Mouse (Mus musculus): Measurements from ENCODE around the gene Zfp362. TPM values are rescaled to one million over a fixed set of nuclear protein-coding genes. Genes with fewer than 3 reads are reported as not detected.

Zfp362 gene
- polyA plus RNA-seq, 1 experiment from 2014 or later = 20.3 TPM

GRCm38 (mm10) chr4:128804426-128805149 lies 1.3 kb downstream of the Zfp362 start:
- Histone ChIP-seq H3K9ac (ENCODE audit: low read depth, low read length) (peak overlapping the region; percentile 99), H3K4me2 (ENCODE audit: low read depth, low read length) (peak overlapping the region; percentile 74), H3K4me3 (ENCODE audit: low read length) (peak overlapping the region; percentile 86), H3K9me3 (ENCODE audit: control insufficient read depth, low read length) (no peaks in the 10 kb centered on the region), H3K27ac (ENCODE audit: low read length) (peak overlapping the region; percentile 26; the same call in 1 of the 2 replicates), H3K4me1 (ENCODE audit: control insufficient read depth, insufficient read depth, low read length) (peaks cover 27% of the 10 kb centered on the region), H3K36me3 (ENCODE audit: control insufficient read depth, insufficient read depth, low read length) (no peaks in the 10 kb centered on the region), H3K27me3 (replicated peaks; ENCODE audit: control insufficient read depth, insufficient read depth, low read length) (no peaks in the 10 kb centered on the region)
- no peak for ATAC-seq
- 5% methylated on average over 6 of the region's 6 CpGs for WGBS

- no peak overlapping the region for H3K27ac ChIP-seq (ENCODE audit: low read length)
- H3K9ac ChIP-seq (ENCODE audit: low read depth, low read length) = no peak overlapping the region; the same call in 1 of the 2 replicates
- H3K9me3 ChIP-seq (ENCODE audit: control insufficient read depth, low read length) = no peaks in the 10 kb centered on the region
- no peak overlapping the region for H3K4me3 ChIP-seq (ENCODE audit: low read length)
- no peaks in the 10 kb centered on the region for H3K36me3 ChIP-seq (ENCODE audit: control insufficient read depth, insufficient read depth, low read length)
- 55% methylated on average over 5 of the region's 5 CpGs for WGBS
- peak overlapping the region; percentile 74; the same call in 1 of the 2 replicates for H3K4me2 ChIP-seq (ENCODE audit: low read depth, low read length)
- no peak for ATAC-seq
- peaks cover 27% of the 10 kb centered on the region for H3K4me1 ChIP-seq (ENCODE audit: control insufficient read depth, insufficient read depth, low read length)
- H3K27me3 ChIP-seq (replicated peaks; ENCODE audit: control insufficient read depth, insufficient read depth, low read length) = no peaks in the 10 kb centered on the region
Measured at GRCm38 (mm10) chr4:128803569-128803968, 2.3 kb downstream of the Zfp362 start.

GRCm38 (mm10) chr4:128801675-128802465 lies 4.0 kb downstream of the Zfp362 start:
- no peak overlapping the region for H3K9ac ChIP-seq (ENCODE audit: low read depth, low read length)
- no peak overlapping the region for H3K4me3 ChIP-seq (ENCODE audit: low read length)
- peaks cover 26% of the 10 kb centered on the region for H3K4me1 ChIP-seq (ENCODE audit: control insufficient read depth, insufficient read depth, low read length)
- H3K9me3 ChIP-seq (ENCODE audit: control insufficient read depth, low read length) = no peaks in the 10 kb centered on the region
- H3K36me3 ChIP-seq (ENCODE audit: control insufficient read depth, insufficient read depth, low read length) = no peaks in the 10 kb centered on the region
- no peak for ATAC-seq
- WGBS = 49% methylated on average over 9 of the region's 9 CpGs
- no peak overlapping the region for H3K4me2 ChIP-seq (ENCODE audit: low read depth, low read length)
- H3K27me3 ChIP-seq (replicated peaks; ENCODE audit: control insufficient read depth, insufficient read depth, low read length) = no peaks in the 10 kb centered on the region
- H3K27ac ChIP-seq (ENCODE audit: low read length) = no peak overlapping the region

- Histone ChIP-seq H3K4me2 (ENCODE audit: low read depth, low read length) (no peak overlapping the region), H3K27ac (ENCODE audit: low read length) (no peak overlapping the region), H3K9me3 (ENCODE audit: control insufficient read depth, low read length) (no peaks in the 10 kb centered on the region), H3K9ac (ENCODE audit: low read depth, low read length) (no peak overlapping the region), H3K4me3 (ENCODE audit: low read length) (no peak overlapping the region), H3K4me1 (ENCODE audit: control insufficient read depth, insufficient read depth, low read length) (peaks cover 20% of the 10 kb centered on the region), H3K27me3 (replicated peaks; ENCODE audit: control insufficient read depth, insufficient read depth, low read length) (no peaks in the 10 kb centered on the region), H3K36me3 (ENCODE audit: control insufficient read depth, insufficient read depth, low read length) (no peaks in the 10 kb centered on the region)
- ATAC-seq = no peak
- 77% methylated on average over 8 of the region's 8 CpGs for WGBS
Measured at GRCm38 (mm10) chr4:128796788-128797187, 9.1 kb downstream of the Zfp362 start.

- Histone ChIP-seq H3K27ac (ENCODE audit: low read length) (no peak overlapping the region), H3K4me2 (ENCODE audit: low read depth, low read length) (no peak overlapping the region), H3K9me3 (ENCODE audit: control insufficient read depth, low read length) (no peaks in the 10 kb centered on the region), H3K4me3 (ENCODE audit: low read length) (no peak overlapping the region), H3K9ac (ENCODE audit: low read depth, low read length) (no peak overlapping the region), H3K4me1 (ENCODE audit: control insufficient read depth, insufficient read depth, low read length) (peaks cover 17% of the 10 kb centered on the region), H3K36me3 (ENCODE audit: control insufficient read depth, insufficient read depth, low read length) (no peaks in the 10 kb centered on the region), H3K27me3 (replicated peaks; ENCODE audit: control insufficient read depth, insufficient read depth, low read length) (no peaks in the 10 kb centered on the region)
- 17% methylated on average over 9 of the region's 9 CpGs for WGBS
- ATAC-seq = no peak
Measured at GRCm38 (mm10) chr4:128795596-128795995, 10.2 kb downstream of the Zfp362 start.

- Histone ChIP-seq H3K4me2 (ENCODE audit: low read depth, low read length) (no peak overlapping the region), H3K4me3 (ENCODE audit: low read length) (no peak overlapping the region), H3K9ac (ENCODE audit: low read depth, low read length) (no peak overlapping the region), H3K4me1 (ENCODE audit: control insufficient read depth, insufficient read depth, low read length) (peaks cover 22% of the 10 kb centered on the region), H3K27ac (ENCODE audit: low read length) (no peak overlapping the region), H3K9me3 (ENCODE audit: control insufficient read depth, low read length) (no peaks in the 10 kb centered on the region), H3K27me3 (replicated peaks; ENCODE audit: control insufficient read depth, insufficient read depth, low read length) (no peaks in the 10 kb centered on the region), H3K36me3 (ENCODE audit: control insufficient read depth, insufficient read depth, low read length) (no peaks in the 10 kb centered on the region)
- ATAC-seq = no peak
- 89% methylated on average over 8 of the region's 8 CpGs for WGBS
Measured at GRCm38 (mm10) chr4:128794198-128794597, 11.6 kb downstream of the Zfp362 start.

GRCm38 (mm10) chr4:128793710-128794109 lies 12.1 kb downstream of the Zfp362 start:
- H3K4me1 ChIP-seq (ENCODE audit: control insufficient read depth, insufficient read depth, low read length) = peaks cover 22% of the 10 kb centered on the region
- WGBS = 42% methylated on average over 1 of the region's 1 CpGs

GRCm38 (mm10) chr4:128789646-128790045 lies 16.2 kb downstream of the Zfp362 start:
- H3K9ac ChIP-seq (ENCODE audit: low read depth, low read length) = peak overlapping the region; percentile 53; the same call in 1 of the 2 replicates
- peaks cover 13% of the 10 kb centered on the region for H3K36me3 ChIP-seq (ENCODE audit: control insufficient read depth, insufficient read depth, low read length)
- peak overlapping the region; percentile 42 for H3K4me3 ChIP-seq (ENCODE audit: low read length)

More at GRCm38 (mm10) chr4:128793710-128794109, 12.1 kb downstream of the Zfp362 start:
- no peak overlapping the region for H3K27ac ChIP-seq (ENCODE audit: low read length)
- ATAC-seq = no peak
- no peak overlapping the region for H3K4me3 ChIP-seq (ENCODE audit: low read length)
- H3K27me3 ChIP-seq (replicated peaks; ENCODE audit: control insufficient read depth, insufficient read depth, low read length) = no peaks in the 10 kb centered on the region
- H3K9me3 ChIP-seq (ENCODE audit: control insufficient read depth, low read length) = no peaks in the 10 kb centered on the region
- no peak overlapping the region for H3K4me2 ChIP-seq (ENCODE audit: low read depth, low read length)
- no peak overlapping the region for H3K9ac ChIP-seq (ENCODE audit: low read depth, low read length)
- H3K36me3 ChIP-seq (ENCODE audit: control insufficient read depth, insufficient read depth, low read length) = no peaks in the 10 kb centered on the region

GRCm38 (mm10) chr4:128788108-128788507 lies 17.7 kb downstream of the Zfp362 start:
- Histone ChIP-seq H3K4me1 (ENCODE audit: control insufficient read depth, insufficient read depth, low read length) (peaks cover 5% of the 10 kb centered on the region; the same call in 1 of the 2 replicates), H3K9ac (ENCODE audit: low read depth, low read length) (no peak overlapping the region), H3K4me2 (ENCODE audit: low read depth, low read length) (no peak overlapping the region), H3K9me3 (ENCODE audit: control insufficient read depth, low read length) (no peaks in the 10 kb centered on the region), H3K27ac (ENCODE audit: low read length) (no peak overlapping the region), H3K4me3 (ENCODE audit: low read length) (no peak overlapping the region), H3K36me3 (ENCODE audit: control insufficient read depth, insufficient read depth, low read length) (peaks cover 14% of the 10 kb centered on the region), H3K27me3 (replicated peaks; ENCODE audit: control insufficient read depth, insufficient read depth, low read length) (no peaks in the 10 kb centered on the region)
- ATAC-seq = no peak
- 94% methylated on average over 4 of the region's 4 CpGs for WGBS

More at GRCm38 (mm10) chr4:128789646-128790045, 16.2 kb downstream of the Zfp362 start:
- Histone ChIP-seq H3K9me3 (ENCODE audit: control insufficient read depth, low read length) (no peaks in the 10 kb centered on the region), H3K4me2 (ENCODE audit: low read depth, low read length) (peak overlapping the region; percentile 59), H3K4me1 (ENCODE audit: control insufficient read depth, insufficient read depth, low read length) (peaks cover 5% of the 10 kb centered on the region; the same call in 1 of the 2 replicates), H3K27me3 (replicated peaks; ENCODE audit: control insufficient read depth, insufficient read depth, low read length) (no peaks in the 10 kb centered on the region), H3K27ac (ENCODE audit: low read length) (no peak overlapping the region)
- ATAC-seq = peak; percentile 82
- 44% methylated on average over 18 of the region's 18 CpGs for WGBS

All from intestine, embryonic 16.5 days (tissue).